Mouse (Mus musculus) testis, postnatal 14 days (tissue): ENCODE measurements around the gene Olfr466.

Experiments
- DNase-seq: peaks from one replicate; pipeline ENCODE4 v3.0.0; 2021; ENCODE audit warnings: low spot score

The Olfr466 gene

DNA sequence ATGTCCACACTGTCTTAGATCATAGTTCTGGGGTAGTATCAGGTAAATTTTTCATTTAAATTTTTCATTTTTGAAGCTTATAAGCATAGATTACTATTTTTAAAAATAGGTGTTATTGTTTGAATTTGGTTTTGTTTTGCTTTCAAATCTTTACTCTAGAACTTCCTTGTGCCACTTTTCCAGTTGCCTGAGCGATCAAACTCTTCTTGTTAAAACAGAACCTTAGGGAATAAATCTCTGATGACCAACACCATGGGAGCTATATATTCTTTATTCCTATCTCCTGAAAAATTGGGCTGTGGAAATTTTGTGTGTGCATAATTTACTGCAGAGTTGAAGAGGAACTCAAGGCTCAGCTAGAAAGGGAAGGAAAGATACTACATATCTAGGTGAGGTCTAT is at the start of gene Olfr466:
TSS of gene Olfr466 (plus strand) at position 301 of the 400 bp plus-strand sequence.
- no peak for DNase-seq

DNA sequence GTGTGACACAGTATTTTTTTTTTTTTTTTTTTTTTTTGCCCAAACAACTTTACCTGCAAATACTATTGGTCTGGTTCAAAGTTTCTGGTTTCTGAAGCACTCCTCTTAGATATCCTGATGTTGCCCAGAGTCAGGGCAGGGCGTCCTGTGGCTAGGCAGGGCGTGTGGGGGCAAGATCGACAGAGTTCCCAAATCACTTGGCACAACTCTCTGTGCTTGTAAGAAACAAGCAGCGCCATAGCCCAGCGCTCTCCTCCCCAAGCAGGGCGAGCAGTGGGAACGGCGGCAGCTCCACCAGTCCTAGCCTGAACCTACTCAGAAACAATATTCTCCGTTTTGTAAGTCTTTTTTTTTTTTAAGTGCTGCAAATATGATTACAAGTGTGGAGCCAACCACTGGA is 49.4 kb upstream of the Olfr466 start:
- no peak for DNase-seq

DNA sequence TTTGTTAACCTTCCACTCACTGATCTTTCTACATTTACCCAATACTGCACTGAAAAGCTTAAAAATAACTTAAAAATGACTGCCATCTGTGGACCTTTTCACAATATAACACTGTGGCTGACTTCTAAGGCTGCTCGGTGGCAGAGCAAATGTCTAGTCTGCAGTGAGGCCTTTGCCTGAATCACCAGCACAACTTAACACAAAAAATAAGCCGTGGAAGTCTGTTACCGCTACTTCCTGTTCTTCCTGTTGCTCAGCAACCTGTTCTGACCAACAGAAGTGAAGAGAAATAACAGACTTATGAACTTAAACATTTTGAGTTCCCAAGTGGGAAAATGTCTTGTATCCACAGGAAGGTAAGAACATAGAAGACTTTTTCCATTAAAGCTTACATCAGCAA is 48.8 kb upstream of the Olfr466 start:
- DNase-seq, result no peak

DNA sequence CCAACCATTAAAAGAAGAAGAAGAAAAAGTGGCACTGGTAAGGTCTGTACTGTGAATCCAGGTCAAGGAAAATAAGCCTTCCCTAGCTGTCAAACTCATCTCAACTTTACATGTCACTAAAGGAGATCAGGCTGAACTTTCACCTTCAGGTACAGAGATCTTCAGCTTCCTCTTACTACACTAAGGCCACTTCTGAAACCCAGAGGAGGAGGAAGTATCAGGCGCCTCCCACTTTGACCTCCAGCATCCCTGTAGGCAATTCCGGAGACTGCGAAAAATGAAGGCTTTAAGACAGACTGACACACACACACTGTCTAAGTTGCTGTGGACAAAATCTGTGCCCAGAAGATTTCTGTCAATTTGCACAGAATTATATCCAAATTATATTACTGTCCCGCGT is 38.1 kb upstream of the Olfr466 start:
- DNase-seq, result no peak

- DNase-seq, result peak; percentile 94
These were observed 37.5 kb upstream of the Olfr466 start, which contains the start of gene Mfsd14b for GRCm38 (mm10) chr13:65112459-65113110. Gene Mfsd14b (minus strand): TSS chr13:65112975.

DNA sequence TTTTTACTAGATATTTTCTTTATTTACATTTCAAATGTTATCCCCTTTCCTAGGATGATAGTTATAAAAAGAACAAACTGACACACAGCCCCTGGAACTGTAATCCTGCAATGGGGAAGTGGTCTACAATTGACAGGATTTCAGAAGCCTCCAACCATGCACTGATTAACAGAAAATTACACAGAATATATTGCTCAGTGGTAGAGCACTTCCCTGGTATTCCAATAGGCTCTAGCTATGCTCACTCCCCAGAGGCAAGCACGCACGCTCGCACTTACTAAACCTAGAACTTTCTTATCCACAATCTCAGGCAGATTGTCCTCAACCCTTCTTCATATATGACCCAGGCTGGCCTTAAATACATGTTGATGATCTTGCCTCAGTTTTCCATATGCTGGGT is 36.8 kb upstream of the Olfr466 start:
- no peak for DNase-seq

GRCm38 (mm10) chr13:65120984-65121383 is 29.1 kb upstream of the Olfr466 start:
- DNase-seq, result no peak

GRCm38 (mm10) chr13:65122111-65122510 is 27.9 kb upstream of the Olfr466 start:
- no peak for DNase-seq

DNA sequence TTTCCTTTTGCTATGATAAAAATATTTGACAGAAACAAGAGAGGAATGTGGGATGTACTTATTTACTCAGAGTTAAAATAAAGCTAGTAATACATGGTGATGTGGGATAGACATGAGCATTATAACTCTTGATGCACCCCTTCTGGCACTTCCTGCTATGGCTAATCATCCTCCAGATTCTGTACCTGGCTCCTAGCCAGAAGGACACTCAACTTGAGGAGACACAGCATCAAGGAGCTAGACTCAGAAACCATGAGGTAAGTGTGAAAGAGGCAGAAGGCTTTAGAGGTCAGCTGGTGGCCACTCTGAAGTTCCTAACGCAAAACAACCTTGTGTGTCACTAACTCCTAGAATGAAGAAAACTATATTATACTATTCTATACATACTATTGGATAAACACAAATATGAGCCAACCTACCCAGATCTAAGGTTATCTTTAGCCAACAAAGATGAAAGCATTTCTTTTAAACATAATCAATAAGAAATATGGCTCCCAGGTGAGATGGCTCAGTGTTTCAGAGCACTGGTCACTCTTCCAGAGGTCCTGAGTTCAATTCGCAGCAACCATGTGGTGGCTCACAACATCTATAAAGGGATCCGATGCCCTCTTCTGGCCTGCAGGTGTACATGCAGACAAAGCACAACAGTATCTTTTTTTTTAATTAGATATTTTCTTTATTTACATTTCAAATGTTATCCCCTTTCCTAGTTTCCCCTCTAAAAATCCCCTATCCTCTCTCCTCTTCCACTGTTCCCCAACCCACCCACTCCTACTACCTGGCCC is 22.8 kb upstream of the Olfr466 start:
- no peak for DNase-seq

GRCm38 (mm10) chr13:65137789-65138188 is 12.3 kb upstream of the Olfr466 start, which contains the start of gene Olfr465-ps1:
Gene Olfr465-ps1 (plus strand): TSS chr13:65138089.
- no peak for DNase-seq

DNA sequence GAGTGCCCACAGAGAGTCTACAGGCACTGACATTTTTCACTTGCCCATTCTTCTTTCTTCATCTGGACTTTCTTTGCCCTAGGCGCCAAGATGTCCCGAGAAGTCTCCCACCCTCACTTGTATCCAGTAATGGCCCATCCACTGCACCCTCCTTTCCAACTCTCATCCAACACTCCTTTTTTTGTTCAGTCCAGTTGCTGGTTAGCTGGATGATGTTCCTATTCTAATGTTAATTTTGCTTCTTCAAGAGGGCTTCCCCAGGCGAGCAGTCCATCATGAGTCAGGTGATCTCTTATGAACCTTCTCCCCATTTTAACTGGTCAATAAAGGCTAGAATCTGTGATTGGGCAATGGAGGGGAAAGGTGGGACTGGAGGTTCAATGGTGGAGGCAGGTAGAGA is 24.1 kb downstream of the Olfr466 start:
- DNase-seq, result no peak

DNA sequence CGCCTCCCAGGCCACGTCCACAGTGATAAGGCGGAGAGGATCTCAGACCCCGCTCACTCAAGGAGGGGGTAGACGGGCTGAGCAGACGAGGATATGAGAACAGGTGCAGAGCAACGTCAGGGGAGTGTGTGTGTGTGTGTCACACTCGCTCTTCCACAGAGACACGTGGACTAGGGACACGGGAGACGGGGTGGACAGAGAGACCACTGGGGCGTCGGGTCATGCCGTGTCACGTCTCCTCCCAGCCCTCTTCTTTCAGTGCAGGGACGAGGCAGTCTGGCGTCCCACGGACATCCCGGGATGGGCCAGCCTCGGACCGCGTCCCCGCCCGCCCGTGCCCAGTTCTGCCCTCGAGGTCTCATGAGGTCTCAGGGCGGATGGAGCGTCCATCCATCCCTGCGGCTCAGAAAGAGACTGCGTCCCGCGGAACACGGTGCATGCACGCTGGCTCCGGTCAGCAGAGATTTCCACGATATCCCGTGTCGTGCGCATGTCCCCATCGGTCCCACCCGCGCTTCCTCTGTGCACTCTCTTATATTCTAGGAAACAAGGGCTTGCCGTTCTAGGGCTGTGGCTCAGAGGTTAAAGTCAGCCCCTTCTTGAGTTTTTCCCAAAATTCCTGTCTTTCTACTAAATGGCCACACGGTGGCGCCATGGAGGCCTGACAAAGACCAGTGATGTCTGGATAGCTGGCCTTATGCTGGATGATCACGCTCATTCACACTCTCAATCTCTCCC is 25.9 kb downstream of the Olfr466 start:
- peak; percentile 25 for DNase-seq

DNA sequence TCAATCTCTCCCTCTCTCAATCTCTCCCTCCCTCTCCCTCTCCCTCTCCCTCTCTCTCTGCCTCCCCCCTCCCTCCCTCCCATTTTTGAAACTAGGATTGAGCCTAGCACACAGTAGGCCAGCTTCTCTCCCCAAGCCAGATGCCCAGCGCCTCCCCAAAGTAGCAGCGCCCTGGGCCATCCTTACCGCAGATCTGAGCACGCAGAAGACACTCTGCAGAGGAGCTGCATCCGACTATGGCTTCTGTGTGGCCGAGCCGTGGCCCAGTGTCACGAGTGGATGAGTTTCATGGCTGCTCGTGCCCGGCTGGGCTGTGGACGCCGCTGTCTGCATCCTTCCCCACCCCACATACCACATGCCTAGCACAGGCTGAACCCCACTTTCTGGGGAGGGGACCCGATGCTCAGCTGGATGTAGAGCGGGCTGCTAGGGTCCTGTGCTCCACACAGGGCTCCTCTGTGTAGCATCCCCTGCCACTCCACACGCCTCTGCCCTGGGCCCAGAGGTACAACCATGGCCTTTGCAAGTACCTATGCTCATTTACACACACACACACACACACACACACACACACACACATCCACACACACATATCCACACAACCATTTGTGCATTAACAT is 26.5 kb downstream of the Olfr466 start:
- no peak for DNase-seq

DNA sequence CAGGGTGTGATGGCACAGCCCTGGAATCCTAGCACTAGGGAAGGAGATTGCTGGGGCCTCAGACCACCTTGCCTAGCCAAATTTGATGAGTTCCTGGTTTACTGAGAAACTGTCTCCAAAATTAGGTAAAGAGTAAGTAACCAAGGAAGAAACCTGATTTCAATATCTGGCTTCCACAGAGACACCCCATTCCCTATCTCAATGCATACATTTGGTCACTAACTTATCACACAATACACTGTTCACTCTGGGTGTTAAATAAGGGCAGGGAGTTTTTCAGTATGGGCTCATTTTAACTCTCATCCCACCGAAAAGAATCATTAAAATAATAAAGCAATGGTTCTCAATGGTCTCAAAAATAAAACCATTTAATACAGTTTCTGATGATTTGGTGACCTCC is 50.6 kb downstream of the Olfr466 start:
- no peak for DNase-seq
